Mouse (Mus musculus) hindbrain, embryonic 11.5 days (tissue): ENCODE results near the gene Xpnpep2. TPM values are rescaled to one million over a fixed set of nuclear protein-coding genes. Genes with fewer than 3 reads are reported as not detected.

ENCODE experiments used
- ATAC-seq: fragments of 200-750 bp; cut with Nextera tagmentation; 2 replicates; pipeline ENCODE4 v1.8.0; 2017; ENCODE audit warnings: mild to moderate bottlenecking, moderate TSS enrichment, moderate library complexity; ENCODE audit not compliant: low FRiP score
- DNase-seq: peaks from one replicate; pipeline ENCODE4 v3.0.0-alpha.2; 2015; ENCODE audit warnings: low spot score
- H3K27ac ChIP-seq: fragments of 300-500 bp; sonication (generic); 2 replicates; pipeline ENCODE4 v1.5.1; 2014; ENCODE audit warnings: mild to moderate bottlenecking, low read depth, low read length
- H3K27me3 ChIP-seq: fragments of 300-500 bp; sonication (generic); 2 replicates; pipeline ENCODE4 v1.6.1; 2014; ENCODE audit warnings: mild to moderate bottlenecking, low read length, moderate library complexity, mixed read lengths; ENCODE audit not compliant: control insufficient read depth, insufficient read depth
- H3K36me3 ChIP-seq: fragments of 300-500 bp; sonication (generic); 2 replicates; pipeline ENCODE4 v1.6.1; 2014; ENCODE audit warnings: mild to moderate bottlenecking, low read length, moderate library complexity, mixed read lengths; ENCODE audit not compliant: control insufficient read depth, insufficient read depth
- H3K4me1 ChIP-seq: fragments of 300-500 bp; sonication (generic); replicated peaks from 2 replicates; pipeline ENCODE4 v1.6.1; 2014; ENCODE audit warnings: low read length, mixed read lengths; ENCODE audit not compliant: control insufficient read depth, insufficient read depth
- H3K4me2 ChIP-seq: fragments of 300-500 bp; sonication (generic); replicated peaks from 2 replicates; pipeline ENCODE4 v1.6.1; 2014; ENCODE audit warnings: mild to moderate bottlenecking, low read depth, low read length
- H3K4me3 ChIP-seq: fragments of 300-500 bp; sonication (generic); 2 replicates; pipeline ENCODE4 v1.5.1; 2014; ENCODE audit warnings: low read depth, low read length
- H3K9ac ChIP-seq: fragments of 300-500 bp; sonication (generic); 2 replicates; pipeline ENCODE4 v1.6.1; 2014; ENCODE audit warnings: low read depth, low read length
- H3K9me3 ChIP-seq: fragments of 300-500 bp; sonication (generic); 2 replicates; pipeline ENCODE4 v1.6.1; 2016; ENCODE audit warnings: low read length; ENCODE audit not compliant: control insufficient read depth
- WGBS: fragments of 180-500 bp; shearing (Covaris S2); extraction: QIAGEN DNeasy Blood & Tissue Kit; methylation state at CpG from one replicate; pipeline ENCODE4 v1.1.7; 2014; 5-methylcytosine and 5-hydroxymethylcytosine counted together
- polyA plus RNA-seq: library from polyadenylated mRNA; unstranded; fragments of >200 nt; fragmentation: Nextera tagmentation; extraction: Ambion mirVana; gene quantifications from 2 replicates; pipeline ENCODE4 v1.2.1, GENCODE M21; 2014

Xpnpep2 gene
- polyA plus RNA-seq, 1 experiment from 2014 or later, result 2.2 TPM

GRCm38 (mm10) chrX:48106226-48106625, 2.3 kb upstream of the Xpnpep2 start:
- ATAC-seq (no peak), DNase-seq (no peak)
- H3K4me1 ChIP-seq, result no peaks in the 10 kb centered on the region
- no peak overlapping the region for H3K4me3 ChIP-seq
- H3K4me2 ChIP-seq, result no peak overlapping the region
- WGBS, result 92% methylated on average over 3 of the region's 3 CpGs
- no peaks in the 10 kb centered on the region for H3K36me3 ChIP-seq
- H3K9me3 ChIP-seq, result no peaks in the 10 kb centered on the region
- no peaks in the 10 kb centered on the region for H3K27me3 ChIP-seq
- no peak overlapping the region for H3K27ac ChIP-seq
- H3K9ac ChIP-seq, result no peak overlapping the region

- Histone ChIP-seq H3K9ac (no peak overlapping the region), H3K4me3 (no peak overlapping the region), H3K36me3 (no peaks in the 10 kb centered on the region), H3K9me3 (no peaks in the 10 kb centered on the region), H3K27ac (no peak overlapping the region), H3K27me3 (no peaks in the 10 kb centered on the region), H3K4me1 (no peaks in the 10 kb centered on the region), H3K4me2 (no peak overlapping the region)
- DNase-seq, result no peak
- 91% methylated on average over 3 of the region's 3 CpGs for WGBS
- no peak for ATAC-seq
Measured at GRCm38 (mm10) chrX:48109316-48109655, 761 bp downstream of the Xpnpep2 start.

GRCm38 (mm10) chrX:48119294-48119693, 10.8 kb downstream of the Xpnpep2 start:
- Histone ChIP-seq H3K4me1 (no peaks in the 10 kb centered on the region), H3K9me3 (no peaks in the 10 kb centered on the region), H3K27ac (no peak overlapping the region), H3K27me3 (no peaks in the 10 kb centered on the region), H3K4me3 (no peak overlapping the region), H3K9ac (no peak overlapping the region), H3K4me2 (no peak overlapping the region), H3K36me3 (no peaks in the 10 kb centered on the region)
- ATAC-seq (no peak), DNase-seq (no peak)

GRCm38 (mm10) chrX:48124132-48125071, 15.9 kb downstream of the Xpnpep2 start:
- Histone ChIP-seq H3K4me1 (no peaks in the 10 kb centered on the region), H3K27me3 (no peaks in the 10 kb centered on the region), H3K4me3 (no peak overlapping the region), H3K9ac (no peak overlapping the region), H3K9me3 (no peaks in the 10 kb centered on the region; the same call in 1 of the 2 replicates), H3K4me2 (no peak overlapping the region), H3K27ac (no peak overlapping the region), H3K36me3 (no peaks in the 10 kb centered on the region)
- 22% methylated on average over 17 of the region's 17 CpGs for WGBS
- peak; percentile 73 for DNase-seq
- no peak for ATAC-seq

- Histone ChIP-seq H3K9me3 (no peaks in the 10 kb centered on the region; the same call in 1 of the 2 replicates), H3K36me3 (no peaks in the 10 kb centered on the region), H3K4me3 (no peak overlapping the region), H3K9ac (no peak overlapping the region), H3K27ac (no peak overlapping the region), H3K4me2 (no peak overlapping the region), H3K4me1 (no peaks in the 10 kb centered on the region), H3K27me3 (no peaks in the 10 kb centered on the region)
- ATAC-seq (no peak), DNase-seq (no peak)
- 73% methylated on average over 6 of the region's 6 CpGs for WGBS
Measured at GRCm38 (mm10) chrX:48126903-48127476, 18.5 kb downstream of the Xpnpep2 start.

GRCm38 (mm10) chrX:48127502-48128218, 19.1 kb downstream of the Xpnpep2 start:
- Histone ChIP-seq H3K36me3 (no peaks in the 10 kb centered on the region), H3K4me3 (no peak overlapping the region), H3K4me2 (no peak overlapping the region), H3K27me3 (no peaks in the 10 kb centered on the region), H3K4me1 (no peaks in the 10 kb centered on the region), H3K9ac (no peak overlapping the region), H3K9me3 (no peaks in the 10 kb centered on the region; the same call in 1 of the 2 replicates), H3K27ac (no peak overlapping the region)
- WGBS, result 80% methylated on average over 6 of the region's 6 CpGs
- no peak for ATAC-seq
- DNase-seq, result no peak

GRCm38 (mm10) chrX:48129167-48129566, 20.6 kb downstream of the Xpnpep2 start:
- Histone ChIP-seq H3K4me3 (no peak overlapping the region), H3K4me1 (no peaks in the 10 kb centered on the region), H3K27ac (no peak overlapping the region), H3K36me3 (no peaks in the 10 kb centered on the region), H3K27me3 (no peaks in the 10 kb centered on the region), H3K4me2 (no peak overlapping the region), H3K9ac (no peak overlapping the region), H3K9me3 (no peaks in the 10 kb centered on the region; the same call in 1 of the 2 replicates)
- DNase-seq, result no peak
- 77% methylated on average over 1 of the region's 1 CpGs for WGBS
- no peak for ATAC-seq

GRCm38 (mm10) chrX:48136935-48137334, 28.4 kb downstream of the Xpnpep2 start:
- Histone ChIP-seq H3K36me3 (no peaks in the 10 kb centered on the region), H3K4me1 (no peaks in the 10 kb centered on the region), H3K27me3 (no peaks in the 10 kb centered on the region), H3K27ac (no peak overlapping the region), H3K9me3 (no peaks in the 10 kb centered on the region), H3K9ac (no peak overlapping the region), H3K4me2 (no peak overlapping the region), H3K4me3 (no peak overlapping the region)
- no peak for DNase-seq
- WGBS, result 80% methylated on average over 4 of the region's 4 CpGs
- no peak for ATAC-seq
